Mouse (Mus musculus): ENCODE data around the gene Yipf4. TPM values are rescaled to one million over a fixed set of nuclear protein-coding genes. Genes with fewer than 3 reads are reported as not detected.

Gene Yipf4
- total and polyA plus RNA-seq, 2 experiments from 2014 or later: 41.8 to 51.7 TPM

- DNase-seq (ENCODE audit: low spot score): no peak
- Histone ChIP-seq H3K4me1 (ENCODE audit: insufficient read depth, low read length) (no peaks in the 10 kb centered on the region), H3K36me3 (ENCODE audit: insufficient read depth, low read length) (no peaks in the 10 kb centered on the region), H3K27me3 (ENCODE audit: insufficient read depth, low read length) (no peaks in the 10 kb centered on the region), H3K9ac (replicated peaks; ENCODE audit: low read length, poor library complexity, severe bottlenecking) (no peak overlapping the region), H3K27ac (ENCODE audit: low read depth, low read length) (no peak overlapping the region), H3K9me3 (ENCODE audit: low read length) (no peaks in the 10 kb centered on the region), H3K4me3 (ENCODE audit: low read depth, low read length) (no peak overlapping the region), H3K4me2 (ENCODE audit: low read depth, low read length, poor library complexity, severe bottlenecking) (no peak overlapping the region)
- ATAC-seq (ENCODE audit: low FRiP score): no peak
- no peak for TF ChIP-seq CTCF (IDR thresholded peaks at IDR 0.05)
- WGBS: 90% methylated on average over 14 of the region's 14 CpGs
Observed at GRCm38 (mm10) chr17:74480361-74481069, 8.8 kb upstream of the Yipf4 start.

- Histone ChIP-seq H3K4me3 (ENCODE audit: low read depth, low read length) (peak overlapping the region; percentile 100), H3K36me3 (ENCODE audit: insufficient read depth, low read length) (peaks cover 6% of the 10 kb centered on the region; the same call in 1 of the 2 replicates), H3K9ac (replicated peaks; ENCODE audit: low read length, poor library complexity, severe bottlenecking) (peak overlapping the region; percentile 92), H3K4me1 (ENCODE audit: insufficient read depth, low read length) (no peaks in the 10 kb centered on the region), H3K4me2 (ENCODE audit: low read depth, low read length, poor library complexity, severe bottlenecking) (peak overlapping the region; percentile 62), H3K27ac (ENCODE audit: low read depth, low read length) (peak overlapping the region; percentile 81), H3K9me3 (ENCODE audit: low read length) (no peaks in the 10 kb centered on the region), H3K27me3 (ENCODE audit: insufficient read depth, low read length) (no peaks in the 10 kb centered on the region)
- WGBS: under 1% methylated on average over 12 of the region's 12 CpGs
- DNase-seq (ENCODE audit: low spot score) (peak; percentile 20), ATAC-seq (ENCODE audit: low FRiP score) (no peak)
- TF ChIP-seq CTCF (IDR thresholded peaks at IDR 0.05): no peak
Observed at GRCm38 (mm10) chr17:74489901-74490220, 568 bp downstream of the Yipf4 start.

- no peak for TF ChIP-seq CTCF (IDR thresholded peaks at IDR 0.05)
- Histone ChIP-seq H3K4me1 (ENCODE audit: insufficient read depth, low read length) (no peaks in the 10 kb centered on the region), H3K9me3 (ENCODE audit: low read length) (no peaks in the 10 kb centered on the region), H3K4me3 (ENCODE audit: low read depth, low read length) (no peak overlapping the region), H3K27me3 (ENCODE audit: insufficient read depth, low read length) (no peaks in the 10 kb centered on the region), H3K9ac (replicated peaks; ENCODE audit: low read length, poor library complexity, severe bottlenecking) (no peak overlapping the region), H3K4me2 (ENCODE audit: low read depth, low read length, poor library complexity, severe bottlenecking) (no peak overlapping the region), H3K27ac (ENCODE audit: low read depth, low read length) (no peak overlapping the region), H3K36me3 (ENCODE audit: insufficient read depth, low read length) (peaks cover 12% of the 10 kb centered on the region; the same call in 1 of the 2 replicates)
- DNase-seq (ENCODE audit: low spot score) (no peak), ATAC-seq (ENCODE audit: low FRiP score) (no peak)
- WGBS: 88% methylated on average over 3 of the region's 3 CpGs
Observed at GRCm38 (mm10) chr17:74491565-74491964, 2.3 kb downstream of the Yipf4 start.

- Histone ChIP-seq H3K27ac (ENCODE audit: low read depth, low read length) (no peak overlapping the region), H3K36me3 (ENCODE audit: insufficient read depth, low read length) (peaks cover 20% of the 10 kb centered on the region; the same call in 1 of the 2 replicates), H3K4me1 (ENCODE audit: insufficient read depth, low read length) (no peaks in the 10 kb centered on the region), H3K4me2 (ENCODE audit: low read depth, low read length, poor library complexity, severe bottlenecking) (no peak overlapping the region), H3K9me3 (ENCODE audit: low read length) (no peaks in the 10 kb centered on the region), H3K9ac (replicated peaks; ENCODE audit: low read length, poor library complexity, severe bottlenecking) (no peak overlapping the region), H3K4me3 (ENCODE audit: low read depth, low read length) (no peak overlapping the region), H3K27me3 (ENCODE audit: insufficient read depth, low read length) (no peaks in the 10 kb centered on the region)
- TF ChIP-seq CTCF (IDR thresholded peaks at IDR 0.05): no peak
- no peak for DNase-seq (ENCODE audit: low spot score)
- no peak for ATAC-seq (ENCODE audit: low FRiP score)
- WGBS: 85% methylated on average over 4 of the region's 4 CpGs
Observed at GRCm38 (mm10) chr17:74500204-74500603, 10.9 kb downstream of the Yipf4 start.

- H3K27me3 ChIP-seq (ENCODE audit: insufficient read depth, low read length): no peaks in the 10 kb centered on the region
- H3K4me1 ChIP-seq (ENCODE audit: insufficient read depth, low read length): no peaks in the 10 kb centered on the region
- H3K9ac ChIP-seq (replicated peaks; ENCODE audit: low read length, poor library complexity, severe bottlenecking): no peak overlapping the region
- no peaks in the 10 kb centered on the region for H3K9me3 ChIP-seq (ENCODE audit: low read length)
- H3K27ac ChIP-seq (ENCODE audit: low read depth, low read length): no peak overlapping the region
- DNase-seq (ENCODE audit: low spot score) (no peak), ATAC-seq (ENCODE audit: low FRiP score) (no peak)
- peaks cover 14% of the 10 kb centered on the region; the same call in 1 of the 2 replicates for H3K36me3 ChIP-seq (ENCODE audit: insufficient read depth, low read length)
- TF ChIP-seq CTCF (IDR thresholded peaks at IDR 0.05): no peak
- no peak overlapping the region for H3K4me3 ChIP-seq (ENCODE audit: low read depth, low read length)
- no peak overlapping the region for H3K4me2 ChIP-seq (ENCODE audit: low read depth, low read length, poor library complexity, severe bottlenecking)
Observed at GRCm38 (mm10) chr17:74501085-74501484, 11.8 kb downstream of the Yipf4 start.

GRCm38 (mm10) chr17:74507934-74508333 lies 18.6 kb downstream of the Yipf4 start:
- no peak for TF ChIP-seq CTCF (IDR thresholded peaks at IDR 0.05)
- no peaks in the 10 kb centered on the region for H3K27me3 ChIP-seq (ENCODE audit: insufficient read depth, low read length)

More at GRCm38 (mm10) chr17:74507934-74508333, 18.6 kb downstream of the Yipf4 start:
- no peak overlapping the region for H3K9ac ChIP-seq (replicated peaks; ENCODE audit: low read length, poor library complexity, severe bottlenecking)
- DNase-seq (ENCODE audit: low spot score): no peak
- H3K36me3 ChIP-seq (ENCODE audit: insufficient read depth, low read length): no peaks in the 10 kb centered on the region
- no peak for ATAC-seq (ENCODE audit: low FRiP score)
- no peaks in the 10 kb centered on the region for H3K9me3 ChIP-seq (ENCODE audit: low read length)
- H3K4me1 ChIP-seq (ENCODE audit: insufficient read depth, low read length): no peaks in the 10 kb centered on the region
- no peak overlapping the region for H3K4me2 ChIP-seq (ENCODE audit: low read depth, low read length, poor library complexity, severe bottlenecking)
- no peak overlapping the region for H3K27ac ChIP-seq (ENCODE audit: low read depth, low read length)
- no peak overlapping the region for H3K4me3 ChIP-seq (ENCODE audit: low read depth, low read length)
- 84% methylated on average over 2 of the region's 2 CpGs for WGBS

Data from midbrain, postnatal 0 days (tissue).